25 mouse cellular contexts compared by ENCODE assay signal in genomic region chr1:25854451-25854978, GRCm38 (mm10). TPM values are rescaled to one million over a fixed set of nuclear protein-coding genes. Genes with fewer than 3 reads are reported as not detected.
DNase-seq lines count a peak whose midpoint lies in the region; ATAC-seq and TF ChIP-seq lines count a peak whose summit lies in the region.
"Had no signal": no experiment of that assay in that cellular context is flagged by ENCODE, and none has a peak within 500 bp of the region (broad histone marks: within the 10 kb centered on the region; RNA-seq: fewer than 3 reads in every experiment).

No protein-coding gene starts in this region.

- no peaks in the 10 kb centered on the region for H3K9me3 ChIP-seq in forebrain, embryonic 14.5 days (replicated peaks; ENCODE audit: control insufficient read depth, low read length)
- no peaks in the 10 kb centered on the region for H3K9me3 ChIP-seq in forebrain, embryonic 13.5 days (replicated peaks)
- no peaks in the 10 kb centered on the region for H3K9me3 ChIP-seq in neural tube, embryonic 13.5 days
- H3K9me3 ChIP-seq in neural tube, embryonic 14.5 days (ENCODE audit: control insufficient read depth, low read length), result no peaks in the 10 kb centered on the region
- H3K9me3 ChIP-seq in intestine, embryonic 15.5 days, result no peaks in the 10 kb centered on the region
- H3K9me3 ChIP-seq: embryonic facial prominence, embryonic 13.5 days; forebrain, embryonic 10.5 days; forebrain, embryonic 15.5 days; G1E; hindbrain, embryonic 13.5 days had no signal

- H3K27ac ChIP-seq in forebrain, embryonic 14.5 days (ENCODE audit: low read depth, low read length), result no peak overlapping the region
- H3K27ac ChIP-seq in forebrain, embryonic 13.5 days, result no peak overlapping the region
- H3K27ac ChIP-seq in neural tube, embryonic 13.5 days (replicated peaks), result no peak overlapping the region
- no peak overlapping the region for H3K27ac ChIP-seq in neural tube, embryonic 14.5 days (ENCODE audit: low read depth, low read length)
- H3K27ac ChIP-seq in intestine, embryonic 15.5 days, result no peak overlapping the region
- no peak overlapping the region for H3K27ac ChIP-seq in cerebellum, adult 2 months (ENCODE audit: insufficient read depth, low read length)
- H3K27ac ChIP-seq: embryonic facial prominence, embryonic 13.5 days; forebrain, embryonic 10.5 days; forebrain, embryonic 15.5 days; hindbrain, embryonic 13.5 days had no signal

- peak; percentile 11 for DNase-seq in forebrain, embryonic 14.5 days (ENCODE audit: low spot score)
- DNase-seq in neural tube, embryonic 10.5 days (ENCODE audit: extremely low spot score, low spot score), result no peak
- DNase-seq in cerebellum, adult 2 months, result no peak
- DNase-seq: adrenal gland, adult 8-10 months; adrenal gland, postnatal 25 days; B cell, adult 2 months; cerebellum, adult 18-20 months; cerebellum, adult 9-11 months; cerebellum, postnatal 25 days; heart, adult 11 months had no signal

- WGBS in forebrain, embryonic 14.5 days, result 8% methylated on average over 2 of the region's 2 CpGs
- 21% methylated on average over 2 of the region's 2 CpGs for WGBS in forebrain, embryonic 13.5 days
- WGBS in neural tube, embryonic 13.5 days, result 13% methylated on average over 2 of the region's 2 CpGs
- 8% methylated on average over 2 of the region's 2 CpGs for WGBS in neural tube, embryonic 14.5 days
- 58% methylated on average over 2 of the region's 2 CpGs for WGBS in intestine, embryonic 15.5 days
- WGBS in cerebellum, adult 2 months, result 10% methylated on average over 2 of the region's 2 CpGs

- H3K4me2 ChIP-seq in forebrain, embryonic 14.5 days (ENCODE audit: low read length), result no peak overlapping the region
- H3K4me2 ChIP-seq in forebrain, embryonic 13.5 days, result no peak overlapping the region
- H3K4me2 ChIP-seq in neural tube, embryonic 13.5 days, result no peak overlapping the region
- H3K4me2 ChIP-seq in neural tube, embryonic 14.5 days (ENCODE audit: low read depth, low read length), result no peak overlapping the region
- no peak overlapping the region for H3K4me2 ChIP-seq in intestine, embryonic 15.5 days (replicated peaks)
- H3K4me2 ChIP-seq: embryonic facial prominence, embryonic 13.5 days; forebrain, embryonic 15.5 days; heart, embryonic 11.5 days; hindbrain, embryonic 13.5 days had no signal

- no peaks in the 10 kb centered on the region for H3K27me3 ChIP-seq in forebrain, embryonic 14.5 days (replicated peaks; ENCODE audit: control insufficient read depth, insufficient read depth, low read length)
- no peaks in the 10 kb centered on the region for H3K27me3 ChIP-seq in forebrain, embryonic 13.5 days
- no peaks in the 10 kb centered on the region for H3K27me3 ChIP-seq in neural tube, embryonic 13.5 days
- no peaks in the 10 kb centered on the region for H3K27me3 ChIP-seq in neural tube, embryonic 14.5 days (ENCODE audit: control insufficient read depth, insufficient read depth, low read length)
- no peaks in the 10 kb centered on the region for H3K27me3 ChIP-seq in intestine, embryonic 15.5 days (replicated peaks)
- no peaks in the 10 kb centered on the region for H3K27me3 ChIP-seq in cerebellum, adult 2 months (ENCODE audit: control insufficient read depth, insufficient read depth, low read length)
- H3K27me3 ChIP-seq: CH12.LX; embryonic facial prominence, embryonic 13.5 days; forebrain, embryonic 15.5 days; hindbrain, embryonic 13.5 days had no signal

- no peaks in the 10 kb centered on the region for H3K4me1 ChIP-seq in forebrain, embryonic 14.5 days (ENCODE audit: control insufficient read depth, insufficient read depth, low read length)
- no peaks in the 10 kb centered on the region for H3K4me1 ChIP-seq in forebrain, embryonic 13.5 days
- no peaks in the 10 kb centered on the region for H3K4me1 ChIP-seq in neural tube, embryonic 13.5 days (replicated peaks)
- H3K4me1 ChIP-seq in neural tube, embryonic 14.5 days (ENCODE audit: control insufficient read depth, insufficient read depth, low read length), result no peaks in the 10 kb centered on the region
- no peaks in the 10 kb centered on the region for H3K4me1 ChIP-seq in intestine, embryonic 15.5 days (replicated peaks)
- no peaks in the 10 kb centered on the region for H3K4me1 ChIP-seq in cerebellum, adult 2 months (ENCODE audit: control insufficient read depth, insufficient read depth, low read length)
- H3K4me1 ChIP-seq: embryonic facial prominence, embryonic 13.5 days; forebrain, embryonic 10.5 days; forebrain, embryonic 15.5 days; hindbrain, embryonic 13.5 days had no signal

- no peak overlapping the region for H3K9ac ChIP-seq in forebrain, embryonic 14.5 days (ENCODE audit: low read length)
- H3K9ac ChIP-seq in forebrain, embryonic 13.5 days, result no peak overlapping the region
- no peak overlapping the region for H3K9ac ChIP-seq in neural tube, embryonic 13.5 days
- no peak overlapping the region for H3K9ac ChIP-seq in neural tube, embryonic 14.5 days (replicated peaks; ENCODE audit: low read depth, low read length)
- no peak overlapping the region for H3K9ac ChIP-seq in intestine, embryonic 15.5 days
- H3K9ac ChIP-seq: embryonic facial prominence, embryonic 13.5 days; forebrain, embryonic 15.5 days; hindbrain, embryonic 13.5 days had no signal

- ATAC-seq in forebrain, embryonic 14.5 days, result no peak
- no peak; the same call in 1 of the 2 replicates for ATAC-seq in forebrain, embryonic 13.5 days
- peak; percentile 81 for ATAC-seq in neural tube, embryonic 13.5 days (ENCODE audit: low read depth)
- peak; percentile 79 for ATAC-seq in neural tube, embryonic 14.5 days (ENCODE audit: low read depth)
- ATAC-seq in intestine, embryonic 15.5 days, result no peak
- ATAC-seq: activated CD4-positive, CD25-positive, alpha-beta regulatory T cell, adult 4 months; forebrain, embryonic 15.5 days; hindbrain, embryonic 16.5 days; inflammation-experienced regulatory T-cells, adult 6 months; intestine, postnatal 0 days had no signal

- no peaks in the 10 kb centered on the region for H3K36me3 ChIP-seq in forebrain, embryonic 14.5 days (ENCODE audit: control insufficient read depth, insufficient read depth, low read length)
- no peaks in the 10 kb centered on the region for H3K36me3 ChIP-seq in forebrain, embryonic 13.5 days (ENCODE audit: poor library complexity, severe bottlenecking)
- no peaks in the 10 kb centered on the region for H3K36me3 ChIP-seq in neural tube, embryonic 13.5 days
- H3K36me3 ChIP-seq in neural tube, embryonic 14.5 days (ENCODE audit: control insufficient read depth, insufficient read depth, low read length), result no peaks in the 10 kb centered on the region
- no peaks in the 10 kb centered on the region for H3K36me3 ChIP-seq in intestine, embryonic 15.5 days
- H3K36me3 ChIP-seq: embryonic facial prominence, embryonic 13.5 days; forebrain, embryonic 10.5 days; forebrain, embryonic 15.5 days; G1E; hindbrain, embryonic 13.5 days had no signal

- no peak for TF ChIP-seq POLR2A in cerebellum, adult 2 months (IDR thresholded peaks at IDR 0.05; ENCODE audit: borderline replicate concordance, insufficient read depth, low read length)

- TF ChIP-seq CTCF in cerebellum, adult 2 months (IDR thresholded peaks at IDR 0.05; ENCODE audit: borderline replicate concordance, insufficient read depth, low read depth, low read length), result no peak

- no peak overlapping the region for H3K4me3 ChIP-seq in forebrain, embryonic 14.5 days (ENCODE audit: low read depth, low read length)
- H3K4me3 ChIP-seq in forebrain, embryonic 13.5 days, result no peak overlapping the region
- H3K4me3 ChIP-seq in neural tube, embryonic 13.5 days, result no peak overlapping the region
- H3K4me3 ChIP-seq in neural tube, embryonic 14.5 days (ENCODE audit: low read depth, low read length), result no peak overlapping the region
- H3K4me3 ChIP-seq in intestine, embryonic 15.5 days (replicated peaks), result no peak overlapping the region
- no peak overlapping the region for H3K4me3 ChIP-seq in cerebellum, adult 2 months (replicated peaks; ENCODE audit: insufficient read depth, low read depth, low read length)
- H3K4me3 ChIP-seq: embryonic facial prominence, embryonic 13.5 days; forebrain, embryonic 10.5 days; forebrain, embryonic 15.5 days; hindbrain, embryonic 13.5 days had no signal

RNA-seq across cellular contexts. Expression of gene Adgrb3, which starts 25.0 kb away (rescaled TPM):
- 40.0 and 46.8 TPM in 2 replicates for polyA plus RNA-seq in forebrain, embryonic 14.5 days (2014; fragmentation: Nextera tagmentation; extraction: Ambion mirVana)
- 25.6 and 29.2 TPM in 2 replicates for polyA plus RNA-seq in forebrain, embryonic 13.5 days (2015; fragmentation: Nextera tagmentation; extraction: Ambion mirVana)
- 34.0 and 35.3 TPM in 2 replicates for polyA plus RNA-seq in neural tube, embryonic 13.5 days (2015; fragmentation: Nextera tagmentation; extraction: Ambion mirVana)
- polyA plus RNA-seq in neural tube, embryonic 14.5 days (2014; fragmentation: Nextera tagmentation; extraction: Ambion mirVana), result 63.3 and 71.2 TPM in 2 replicates
- polyA plus RNA-seq in intestine, embryonic 15.5 days (2015; fragmentation: Nextera tagmentation; extraction: Ambion mirVana), result 2.8 and 3.0 TPM in 2 replicates
- 54.7 and 57.0 TPM in 2 replicates for polyA plus RNA-seq in cerebellum, adult 2 months (2012; rRNA removed)
- polyA plus RNA-seq: G1E had no signal

Comparison
In these comparisons a context has a peak if more than half of its experiments do, and no peak if none do; other contexts are left out.
1. ATAC-seq: peak in neural tube, embryonic 13.5 days (single experiment) and neural tube, embryonic 14.5 days (single experiment); none in forebrain, embryonic 14.5 days (single experiment), forebrain, embryonic 13.5 days (single experiment) and intestine, embryonic 15.5 days (single experiment).